Mouse (Mus musculus): ENCODE data around the gene Col25a1. TPM values are rescaled to one million over a fixed set of nuclear protein-coding genes. Genes with fewer than 3 reads are reported as not detected.

The Col25a1 gene
- polyA plus RNA-seq, 1 experiment = 0.04 TPM

DNA sequence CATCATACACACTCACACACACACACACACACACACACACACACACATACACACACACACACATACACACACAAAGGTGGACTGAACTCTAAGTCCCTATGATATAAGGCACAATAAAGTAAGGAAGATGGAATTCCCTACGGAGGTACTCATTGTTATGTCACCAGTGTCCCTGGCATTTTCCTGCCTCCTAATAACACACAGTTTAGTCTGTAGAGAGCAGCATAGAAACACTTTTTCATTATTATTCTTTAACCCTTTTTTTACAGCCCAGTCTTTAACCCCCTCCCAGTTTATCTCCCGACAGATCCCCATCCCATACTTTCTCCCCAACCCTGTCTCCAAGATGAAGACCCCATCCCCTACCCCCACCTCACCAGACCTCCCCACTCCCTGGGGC lies 450.3 kb downstream of the Col25a1 start:
- TF ChIP-seq POLR2A (IDR thresholded peaks at IDR 0.05; ENCODE audit: low read depth, low read length) (no peak), CTCF (IDR thresholded peaks at IDR 0.05; ENCODE audit: extremely low read depth, insufficient read length, insufficient replicate concordance, low read depth, low read length) (no peak)
- 69% methylated on average over 2 of the region's 2 CpGs for WGBS

DNA sequence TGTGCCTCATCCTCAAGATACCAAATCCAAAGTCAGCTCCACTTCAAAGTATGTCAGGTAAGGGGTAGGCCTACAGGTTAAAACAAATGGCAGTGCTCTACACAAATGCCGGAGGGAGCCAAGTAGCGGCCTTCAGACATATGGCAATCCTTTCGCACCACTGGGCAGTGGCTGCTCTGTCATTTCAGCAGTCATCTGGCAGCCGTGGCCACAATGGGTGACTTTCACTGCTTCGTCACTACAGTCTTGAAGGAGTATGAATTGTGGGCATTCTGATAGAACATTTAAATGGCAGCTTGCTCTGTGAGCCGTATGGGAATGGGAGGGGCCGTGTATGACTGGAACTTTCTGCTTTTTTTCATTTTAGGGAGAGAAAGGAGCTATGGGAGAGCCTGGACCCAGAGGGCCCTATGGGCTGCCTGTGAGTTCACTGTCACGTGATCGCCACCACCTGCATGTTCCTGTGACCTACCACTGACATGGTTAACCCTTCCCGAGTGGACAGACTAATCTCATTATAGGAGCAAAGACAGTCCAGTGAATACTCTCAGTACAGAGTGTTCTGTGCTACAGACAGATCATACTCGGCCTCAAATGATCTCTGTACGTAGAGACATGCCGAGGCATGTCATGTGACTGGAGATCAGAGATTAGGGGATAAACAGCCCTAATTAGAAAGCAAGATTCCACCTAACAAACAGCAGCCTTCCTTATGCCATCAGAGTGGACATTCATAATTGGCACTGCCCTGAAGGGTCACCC lies 451.8 kb downstream of the Col25a1 start:
- Histone ChIP-seq H3K36me3 (ENCODE audit: control insufficient read depth, insufficient read depth, low read length) (no peaks in the 10 kb centered on the region), H3K4me3 (ENCODE audit: low read depth, low read length) (no peak overlapping the region), H3K27me3 (ENCODE audit: control insufficient read depth, insufficient read depth, low read length) (no peaks in the 10 kb centered on the region), H3K4me1 (ENCODE audit: control insufficient read depth, insufficient read depth, insufficient read length, low read length) (no peaks in the 10 kb centered on the region), H3K27ac (ENCODE audit: insufficient read depth, low read depth, low read length) (no peak overlapping the region)
- TF ChIP-seq CTCF (IDR thresholded peaks at IDR 0.05; ENCODE audit: extremely low read depth, insufficient read length, insufficient replicate concordance, low read depth, low read length) (no peak), POLR2A (IDR thresholded peaks at IDR 0.05; ENCODE audit: low read depth, low read length) (no peak)
- WGBS = 83% methylated on average over 13 of the region's 13 CpGs

More for the DNA sequence above, 450.3 kb downstream of the Col25a1 start:
- Histone ChIP-seq H3K36me3 (ENCODE audit: control insufficient read depth, insufficient read depth, low read length) (no peaks in the 10 kb centered on the region), H3K4me1 (ENCODE audit: control insufficient read depth, insufficient read depth, insufficient read length, low read length) (no peaks in the 10 kb centered on the region), H3K27ac (ENCODE audit: insufficient read depth, low read depth, low read length) (no peak overlapping the region), H3K4me3 (ENCODE audit: low read depth, low read length) (no peak overlapping the region), H3K27me3 (ENCODE audit: control insufficient read depth, insufficient read depth, low read length) (no peaks in the 10 kb centered on the region)

DNA sequence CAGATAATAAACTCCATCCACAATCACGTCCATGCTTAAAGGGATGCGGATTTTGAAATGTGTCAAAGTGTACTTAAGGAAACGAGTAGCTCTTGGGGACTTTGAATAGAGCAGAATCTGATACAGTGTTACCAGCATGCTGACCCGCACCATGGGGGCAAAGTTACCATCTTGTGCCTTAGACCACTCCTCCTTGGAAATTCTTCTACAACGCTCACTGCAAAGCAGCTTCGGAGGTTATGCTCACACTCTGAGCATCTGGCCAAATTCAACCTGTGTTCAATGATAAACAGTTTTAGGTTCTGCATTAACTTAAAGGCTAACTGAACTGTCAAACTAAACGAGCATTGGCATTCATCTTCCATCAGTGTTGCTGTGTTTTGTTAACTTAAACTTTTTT lies 452.7 kb downstream of the Col25a1 start:
- no peak overlapping the region for H3K27ac ChIP-seq (ENCODE audit: insufficient read depth, low read depth, low read length)
- H3K27me3 ChIP-seq (ENCODE audit: control insufficient read depth, insufficient read depth, low read length) = no peaks in the 10 kb centered on the region
- H3K36me3 ChIP-seq (ENCODE audit: control insufficient read depth, insufficient read depth, low read length) = no peaks in the 10 kb centered on the region
- no peaks in the 10 kb centered on the region for H3K4me1 ChIP-seq (ENCODE audit: control insufficient read depth, insufficient read depth, insufficient read length, low read length)
- WGBS = 70% methylated on average over 7 of the region's 7 CpGs
- no peak overlapping the region for H3K4me3 ChIP-seq (ENCODE audit: low read depth, low read length)
- TF ChIP-seq POLR2A (IDR thresholded peaks at IDR 0.05; ENCODE audit: low read depth, low read length) (no peak), CTCF (IDR thresholded peaks at IDR 0.05; ENCODE audit: extremely low read depth, insufficient read length, insufficient replicate concordance, low read depth, low read length) (no peak)

DNA sequence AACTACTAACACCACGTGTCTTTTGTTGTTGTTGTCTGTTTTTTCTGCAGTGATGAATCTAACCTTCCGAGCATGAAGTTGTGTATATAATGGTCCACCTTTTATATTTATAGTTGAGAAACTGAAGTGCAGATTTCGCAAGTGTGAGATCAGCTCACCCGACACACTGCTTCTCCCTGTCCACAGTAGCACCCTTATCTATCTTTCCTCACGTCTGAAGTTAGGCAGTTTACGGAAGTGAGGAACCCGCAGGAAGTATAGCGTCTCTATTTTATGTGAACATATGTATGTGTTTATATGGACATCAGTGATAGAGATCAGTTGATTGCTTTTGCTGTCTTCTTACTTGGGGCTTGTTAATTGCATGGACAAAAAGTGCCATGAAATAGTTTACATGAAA lies 463.7 kb downstream of the Col25a1 start:
- no peaks in the 10 kb centered on the region for H3K36me3 ChIP-seq (ENCODE audit: control insufficient read depth, insufficient read depth, low read length)
- no peaks in the 10 kb centered on the region for H3K27me3 ChIP-seq (ENCODE audit: control insufficient read depth, insufficient read depth, low read length)
- 58% methylated on average over 8 of the region's 8 CpGs for WGBS
- TF ChIP-seq POLR2A (IDR thresholded peaks at IDR 0.05; ENCODE audit: low read depth, low read length) (no peak), CTCF (IDR thresholded peaks at IDR 0.05; ENCODE audit: extremely low read depth, insufficient read length, insufficient replicate concordance, low read depth, low read length) (no peak)
- no peak overlapping the region for H3K4me3 ChIP-seq (ENCODE audit: low read depth, low read length)
- no peaks in the 10 kb centered on the region for H3K4me1 ChIP-seq (ENCODE audit: control insufficient read depth, insufficient read depth, insufficient read length, low read length)
- H3K27ac ChIP-seq (ENCODE audit: insufficient read depth, low read depth, low read length) = no peak overlapping the region

DNA sequence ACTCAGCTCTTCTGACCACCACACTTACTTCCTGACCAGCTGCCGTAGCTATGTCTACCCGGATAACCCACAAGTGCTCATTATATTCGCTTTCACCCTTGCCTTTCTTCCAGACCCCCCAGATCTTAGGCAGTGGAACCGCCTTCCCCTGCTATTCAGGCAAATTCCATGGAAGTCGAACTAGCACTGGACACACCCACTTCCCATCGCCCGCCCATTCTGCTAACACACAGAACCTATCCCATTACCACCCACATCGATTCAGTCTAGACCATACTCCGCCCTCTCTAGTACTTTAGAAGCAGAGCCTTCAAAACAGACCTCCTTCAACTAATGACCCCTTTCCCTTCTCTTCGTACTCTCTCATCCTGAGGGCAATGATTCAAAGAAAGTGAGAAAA lies 470.2 kb downstream of the Col25a1 start:
- Histone ChIP-seq H3K36me3 (ENCODE audit: control insufficient read depth, insufficient read depth, low read length) (no peaks in the 10 kb centered on the region), H3K27me3 (ENCODE audit: control insufficient read depth, insufficient read depth, low read length) (no peaks in the 10 kb centered on the region), H3K27ac (ENCODE audit: insufficient read depth, low read depth, low read length) (no peak overlapping the region), H3K4me3 (ENCODE audit: low read depth, low read length) (no peak overlapping the region), H3K4me1 (ENCODE audit: control insufficient read depth, insufficient read depth, insufficient read length, low read length) (no peaks in the 10 kb centered on the region)
- no peak for TF ChIP-seq CTCF (IDR thresholded peaks at IDR 0.05; ENCODE audit: extremely low read depth, insufficient read length, insufficient replicate concordance, low read depth, low read length)
- TF ChIP-seq POLR2A (IDR thresholded peaks at IDR 0.05; ENCODE audit: low read depth, low read length) = no peak
- 64% methylated on average over 10 of the region's 10 CpGs for WGBS

DNA sequence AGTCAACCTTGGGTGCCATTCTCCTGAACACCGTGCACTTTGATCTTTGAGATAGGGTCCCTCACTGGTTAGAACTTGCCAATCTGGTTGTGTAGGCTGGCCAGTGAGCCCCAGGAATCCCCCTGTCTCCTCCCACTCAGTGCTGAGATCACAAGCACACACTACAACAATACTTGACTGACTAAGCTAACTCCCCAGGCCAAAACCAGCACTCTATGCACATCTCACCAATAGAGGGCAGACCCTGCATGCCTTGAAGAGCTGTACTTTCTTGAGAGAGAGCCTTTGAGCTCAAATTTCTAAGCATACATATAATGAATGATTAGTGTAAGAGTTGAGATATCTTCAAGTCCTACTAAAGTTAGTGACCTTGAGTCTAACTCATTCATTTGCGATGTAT lies 476.6 kb downstream of the Col25a1 start:
- TF ChIP-seq POLR2A (IDR thresholded peaks at IDR 0.05; ENCODE audit: low read depth, low read length) (no peak), CTCF (IDR thresholded peaks at IDR 0.05; ENCODE audit: extremely low read depth, insufficient read length, insufficient replicate concordance, low read depth, low read length) (no peak)
- H3K27me3 ChIP-seq (ENCODE audit: control insufficient read depth, insufficient read depth, low read length) = no peaks in the 10 kb centered on the region

DNA sequence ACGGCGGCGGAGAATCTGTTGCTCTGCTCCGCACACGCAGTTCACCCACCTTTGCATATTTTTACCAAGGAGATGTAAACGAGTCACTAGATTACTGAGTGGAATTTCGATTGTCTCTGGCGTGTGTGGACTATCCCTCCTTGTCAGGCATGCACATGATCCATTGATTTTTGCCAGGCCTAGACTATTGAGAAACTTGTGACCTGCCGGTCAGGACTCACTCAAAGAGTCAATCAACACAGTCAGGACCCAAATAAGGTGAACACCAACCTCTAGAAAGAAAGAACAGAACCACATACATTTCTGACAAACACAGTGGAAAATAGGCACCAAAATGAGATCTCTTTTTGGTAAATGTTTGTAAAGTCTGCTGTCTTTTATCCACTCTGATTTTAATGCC lies 483.1 kb downstream of the Col25a1 start:
- Histone ChIP-seq H3K27ac (ENCODE audit: insufficient read depth, low read depth, low read length) (no peak overlapping the region), H3K4me1 (ENCODE audit: control insufficient read depth, insufficient read depth, insufficient read length, low read length) (peaks cover 3% of the 10 kb centered on the region; the same call in 1 of the 2 replicates), H3K36me3 (ENCODE audit: control insufficient read depth, insufficient read depth, low read length) (no peaks in the 10 kb centered on the region), H3K4me3 (ENCODE audit: low read depth, low read length) (no peak overlapping the region), H3K27me3 (ENCODE audit: control insufficient read depth, insufficient read depth, low read length) (no peaks in the 10 kb centered on the region)
- WGBS = 73% methylated on average over 9 of the region's 9 CpGs
- TF ChIP-seq CTCF (IDR thresholded peaks at IDR 0.05; ENCODE audit: extremely low read depth, insufficient read length, insufficient replicate concordance, low read depth, low read length) = no peak
- TF ChIP-seq POLR2A (IDR thresholded peaks at IDR 0.05; ENCODE audit: low read depth, low read length) = no peak

More for the DNA sequence above, 476.6 kb downstream of the Col25a1 start:
- WGBS = 58% methylated on average over 2 of the region's 2 CpGs
- H3K36me3 ChIP-seq (ENCODE audit: control insufficient read depth, insufficient read depth, low read length) = no peaks in the 10 kb centered on the region
- H3K4me1 ChIP-seq (ENCODE audit: control insufficient read depth, insufficient read depth, insufficient read length, low read length) = no peaks in the 10 kb centered on the region
- H3K4me3 ChIP-seq (ENCODE audit: low read depth, low read length) = no peak overlapping the region
- no peak overlapping the region for H3K27ac ChIP-seq (ENCODE audit: insufficient read depth, low read depth, low read length)
